Mouse (Mus musculus) Patski (cell line): ENCODE measurements at regions not wholly inside any gene's neighbourhood (a gene's known extent, or its start where the extent isn't known, plus 50 kb on each side); places are given as distances from the start of the nearest gene placed in this dataset.

Experiments used
- ATAC-seq: fragments of 100-300 bp; one replicate; pipeline ENCODE4 v1.8.0; 2021
- CTCF ChIA-PET: fragments of 350-600 bp; sonication (Branson Sonifier 250); formaldehyde crosslinking; loops from one replicate; lab custom pipeline; 2022; ENCODE audit warnings: inconsistent platforms; lab: Charles Lee
- POLR2A ChIA-PET: fragments of 350-600 bp; sonication (Branson Sonifier 250); formaldehyde crosslinking; loops from one replicate; lab custom pipeline; 2022; ENCODE audit warnings: antibody characterized with exemption, inconsistent platforms; lab: Charles Lee
- DNase-seq: peaks from one replicate; pipeline ENCODE4 v3.0.0-alpha.2; 2011; ENCODE audit warnings: low read depth, low spot score
- H3K27me3 ChIP-seq: fragments of 371-371 bp; one replicate; pipeline ENCODE4 v1.5.1; 2021
- CTCF ChIP-seq: fragments of 100-300 bp; IDR thresholded peaks from one replicate; pipeline ENCODE4 v1.5.1; 2021
- in situ Hi-C: fragments of 300-500 bp; cut with MboI; formaldehyde crosslinking; loops from 3 replicates; pipeline ENCODE4 v1.11.1; 2018; ENCODE audit warnings: low pct_unique_long_range_greater_than_20kb, mixed read lengths

DNA sequence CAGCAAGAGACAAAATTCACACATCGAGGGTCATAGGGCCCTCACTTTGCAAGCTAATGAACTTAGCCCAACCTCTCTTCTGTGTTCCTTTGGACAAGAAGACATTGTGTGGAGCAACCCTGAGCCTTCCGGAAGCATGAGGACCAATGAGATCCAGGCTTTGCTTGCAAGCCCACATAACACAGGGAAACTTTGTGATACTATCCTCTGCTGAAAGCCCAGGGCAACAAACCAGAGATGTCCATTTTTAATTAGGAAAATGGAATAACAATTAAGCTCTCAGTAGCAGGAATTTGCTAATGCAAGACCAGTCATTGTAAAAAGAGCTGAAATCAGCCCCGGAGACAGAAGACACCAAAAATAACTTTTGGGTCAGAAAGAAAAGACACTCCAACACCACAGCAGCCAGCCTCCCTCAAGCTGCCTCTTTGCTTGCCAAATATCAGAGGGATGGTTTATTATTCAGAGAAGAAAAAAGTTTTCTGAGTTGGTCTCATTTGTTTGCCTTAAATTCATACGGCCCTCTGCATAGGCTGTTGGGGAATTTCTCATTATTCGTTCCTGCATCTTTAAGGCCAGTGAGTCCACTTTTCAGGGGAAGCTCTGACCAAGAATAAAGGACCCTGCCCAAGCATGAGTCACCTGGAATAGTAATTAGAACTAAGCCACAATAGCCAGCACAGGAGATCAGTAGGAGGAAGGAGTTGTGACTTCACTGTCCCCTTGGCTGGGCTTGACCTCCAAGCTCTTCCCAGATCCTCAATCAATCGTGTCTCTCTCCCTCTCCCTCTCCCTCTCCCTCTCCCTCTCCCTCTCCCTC, 106.1 kb upstream of the Nck2 start:
- in situ Hi-C loops = no loop called here
- ATAC-seq = peak; percentile 31
- H3K27me3 ChIP-seq = no peaks in the 10 kb centered on the region
- POLR2A ChIA-PET = no interaction called here
- no peak for TF ChIP-seq CTCF
- DNase-seq = no peak
- CTCF ChIA-PET = no interaction called here

DNA sequence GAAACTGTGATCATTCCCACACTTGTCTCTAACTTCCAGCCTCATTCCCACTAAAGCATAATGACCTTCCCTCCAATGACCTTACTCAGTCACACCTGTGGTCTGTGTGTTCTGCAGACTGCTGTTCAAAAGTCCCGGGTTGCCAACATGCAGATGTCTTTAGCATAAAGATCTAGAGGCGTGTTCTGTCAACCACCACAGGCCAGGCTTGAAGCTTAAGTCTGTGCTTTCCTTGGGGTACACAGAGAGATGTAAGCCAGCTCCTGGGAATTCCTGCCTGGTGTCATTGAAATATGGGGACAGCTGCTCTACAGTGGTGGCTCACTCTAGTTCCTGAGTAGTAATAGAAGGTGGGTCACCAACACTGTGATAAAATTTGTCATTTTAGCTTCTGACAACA, 101.5 kb upstream of the Nck2 start:
- H3K27me3 ChIP-seq = no peaks in the 10 kb centered on the region
- in situ Hi-C loops = loop anchor here (5.0 kb wide), 1 partner anchor 36 kb away; no protein-coding TSS in a partner anchor
- ATAC-seq = no peak
- POLR2A ChIA-PET = no interaction called here
- no peak for TF ChIP-seq CTCF
- CTCF ChIA-PET = no interaction called here
- no peak for DNase-seq

GRCm38 (mm10) chr1:43343410-43343809, 101.0 kb upstream of the Nck2 start:
- in situ Hi-C loops = loop anchor here (5.0 kb wide), 1 partner anchor 36 kb away; no protein-coding TSS in a partner anchor
- ChIA-PET CTCF (interaction anchor here (0.8 kb wide), 1 partner anchor 23 kb away, joined by 3 read pairs; no protein-coding TSS in a partner anchor), POLR2A (no interaction called here)
- ATAC-seq = no peak
- no peak for DNase-seq
- no peak for TF ChIP-seq CTCF
- H3K27me3 ChIP-seq = no peaks in the 10 kb centered on the region

DNA sequence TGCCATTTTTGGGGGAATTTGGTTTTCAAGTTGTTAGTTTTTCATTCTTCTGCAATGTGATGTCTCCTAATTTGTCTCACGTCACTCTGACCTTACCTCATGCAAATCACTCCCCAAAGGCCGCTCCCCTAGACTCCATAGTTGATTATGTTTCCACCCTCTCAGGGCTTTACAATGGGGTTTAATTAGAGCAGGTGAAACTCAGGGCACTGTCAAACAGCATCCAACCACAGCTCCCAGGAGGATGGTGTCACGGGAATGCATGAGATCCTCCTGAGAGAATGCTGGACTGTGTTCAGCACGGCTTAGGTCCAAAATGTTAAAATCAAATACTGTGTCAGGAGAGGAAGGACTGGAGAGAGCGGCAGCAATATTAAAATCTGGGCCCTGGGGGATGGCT, 100.4 kb upstream of the Nck2 start:
- no peak for TF ChIP-seq CTCF
- in situ Hi-C loops = loop anchor here (5.0 kb wide), 1 partner anchor 37 kb away; no protein-coding TSS in a partner anchor
- ATAC-seq (no peak), DNase-seq (no peak)
- ChIA-PET CTCF (interaction anchor here (0.8 kb wide), 1 partner anchor 24 kb away, joined by 3 read pairs; no protein-coding TSS in a partner anchor), POLR2A (no interaction called here)
- no peaks in the 10 kb centered on the region for H3K27me3 ChIP-seq

DNA sequence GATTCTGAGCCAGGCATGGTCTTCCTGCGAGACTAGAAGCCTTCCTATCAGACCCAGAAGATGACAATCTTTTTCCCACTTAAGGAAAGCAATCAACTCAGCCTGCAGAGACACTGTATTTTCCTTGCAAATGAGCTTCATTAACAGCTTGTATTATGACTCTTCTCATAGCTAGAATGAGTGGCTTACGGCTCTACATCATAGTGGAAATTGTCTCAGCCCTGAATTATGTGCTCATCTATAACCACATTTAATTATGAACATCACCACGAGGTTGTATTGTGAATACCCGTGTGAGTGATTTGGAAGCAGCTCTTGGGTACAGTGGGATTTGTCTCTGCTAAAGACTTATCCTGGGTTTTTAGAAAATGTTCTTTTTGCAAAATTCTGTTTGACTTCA, 97.2 kb upstream of the Nck2 start:
- POLR2A ChIA-PET = no interaction called here
- in situ Hi-C loops = no loop called here

DNA sequence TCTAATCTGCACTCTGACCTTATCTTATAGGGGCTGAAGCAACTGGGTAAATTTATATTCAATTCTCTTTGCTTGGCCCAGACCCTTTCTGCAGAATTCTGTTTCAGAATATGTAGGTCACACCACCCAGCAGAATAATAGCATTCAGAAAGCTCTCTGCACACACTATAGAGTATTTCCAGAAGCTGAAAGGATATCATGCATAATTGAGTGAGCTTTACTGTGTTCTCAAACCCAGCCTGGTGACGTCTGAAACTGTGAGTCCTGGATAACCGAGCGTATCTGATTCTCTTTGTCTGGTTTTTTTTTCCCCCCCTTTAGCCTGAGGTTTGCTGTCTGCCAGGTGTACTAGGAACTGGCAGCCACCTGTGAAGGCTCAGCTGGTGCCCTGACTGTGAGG, 94.4 kb upstream of the Nck2 start:
- CTCF ChIA-PET = no interaction called here

More for the DNA sequence above, 97.2 kb upstream of the Nck2 start:
- H3K27me3 ChIP-seq = no peaks in the 10 kb centered on the region
- no peak for DNase-seq
- no peak for TF ChIP-seq CTCF
- CTCF ChIA-PET = no interaction called here
- no peak for ATAC-seq

GRCm38 (mm10) chr1:43358191-43358590, 86.2 kb upstream of the Nck2 start:
- peak; percentile 55 for ATAC-seq
- ChIA-PET CTCF (no interaction called here), POLR2A (interaction anchor here (1.1 kb wide), 1 partner anchor 9 kb away, joined by 3 read pairs; no protein-coding TSS in a partner anchor)

More for the DNA sequence above, 94.4 kb upstream of the Nck2 start:
- POLR2A ChIA-PET = no interaction called here
- DNase-seq (no peak), ATAC-seq (no peak)
- H3K27me3 ChIP-seq = no peaks in the 10 kb centered on the region
- in situ Hi-C loops = no loop called here
- TF ChIP-seq CTCF = no peak

DNA sequence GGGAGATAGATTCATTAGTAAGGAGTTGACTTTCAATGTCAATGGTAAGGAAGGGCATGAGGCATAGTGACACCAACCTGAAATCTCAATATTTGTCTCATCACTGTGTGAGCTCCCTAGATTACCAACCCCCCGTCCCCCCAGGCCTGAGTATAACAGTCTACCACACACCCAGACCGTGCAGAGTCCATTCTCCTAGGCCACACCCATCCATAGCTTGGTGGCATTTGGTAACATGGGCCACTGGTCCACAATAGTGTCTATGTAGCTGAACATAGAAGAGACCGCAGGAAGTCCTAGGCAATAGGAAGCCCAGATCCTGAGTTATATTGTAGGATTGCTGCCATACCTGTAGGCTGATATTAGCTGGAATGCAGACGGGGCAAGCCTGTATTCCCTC, 84.7 kb upstream of the Nck2 start:
- ChIA-PET CTCF (no interaction called here), POLR2A (no interaction called here)
- no peak for DNase-seq
- no peak for ATAC-seq
- in situ Hi-C loops = no loop called here
- no peaks in the 10 kb centered on the region for H3K27me3 ChIP-seq
- TF ChIP-seq CTCF = no peak

More at GRCm38 (mm10) chr1:43358191-43358590, 86.2 kb upstream of the Nck2 start:
- no peak for TF ChIP-seq CTCF
- H3K27me3 ChIP-seq = no peaks in the 10 kb centered on the region
- DNase-seq = peak; percentile 77
- in situ Hi-C loops = no loop called here

DNA sequence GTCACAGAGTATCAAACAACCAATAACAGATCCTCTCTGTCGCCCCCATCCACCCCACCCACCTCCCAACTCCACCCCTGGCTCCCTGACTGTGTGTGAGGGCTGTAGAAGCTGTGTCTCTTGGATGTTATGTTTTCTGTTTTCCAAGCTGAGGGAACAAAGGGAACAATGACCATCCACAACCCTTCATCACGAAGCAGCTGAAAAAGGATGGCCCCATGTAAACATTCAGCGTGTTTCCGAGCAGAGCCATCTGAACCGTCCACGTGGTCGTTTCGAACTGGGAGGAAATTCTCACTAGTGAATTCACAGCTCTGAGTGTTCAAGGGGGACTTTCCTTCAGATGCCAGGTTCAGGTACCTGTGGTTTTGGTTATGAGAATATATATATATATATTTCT, 84.1 kb upstream of the Nck2 start:
- in situ Hi-C loops = no loop called here

GRCm38 (mm10) chr1:43360741-43361140, 83.6 kb upstream of the Nck2 start:
- ChIA-PET CTCF (interaction anchor here (0.7 to 2.2 kb wide), 2 partner anchors 55 to 703 kb away, joined by 3 to 6 read pairs; no protein-coding TSS in a partner anchor), POLR2A (no interaction called here)
- DNase-seq = no peak
- H3K27me3 ChIP-seq = no peaks in the 10 kb centered on the region
- in situ Hi-C loops = no loop called here
- ATAC-seq = no peak
- no peak for TF ChIP-seq CTCF

More for the DNA sequence above, 84.1 kb upstream of the Nck2 start:
- POLR2A ChIA-PET = no interaction called here
- H3K27me3 ChIP-seq = no peaks in the 10 kb centered on the region
- DNase-seq (no peak), ATAC-seq (no peak)
- CTCF ChIA-PET = interaction anchor here (0.7 to 2.2 kb wide), 2 partner anchors 54 to 703 kb away, joined by 3 to 6 read pairs; no protein-coding TSS in a partner anchor
- TF ChIP-seq CTCF = no peak

DNA sequence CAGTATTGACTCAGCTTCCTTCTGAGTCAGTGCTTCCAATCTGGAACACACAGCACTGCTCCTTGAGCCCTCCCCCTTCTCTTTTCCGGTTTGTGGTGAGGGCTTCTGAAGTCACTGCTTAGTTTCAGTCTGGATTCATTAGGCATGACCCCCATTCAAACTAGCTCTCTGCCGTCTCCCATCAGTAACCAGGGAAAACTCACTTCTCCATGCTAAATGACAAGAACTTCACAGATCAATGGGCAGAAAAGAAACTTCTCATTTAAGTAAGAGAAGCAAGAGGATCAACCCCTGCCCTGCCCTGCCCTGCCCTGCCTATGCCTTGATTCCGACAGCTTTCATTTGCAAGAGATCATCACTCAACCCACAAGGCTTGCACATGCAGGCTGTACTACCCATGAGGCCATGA, 82.9 kb upstream of the Nck2 start:
- DNase-seq (peak; percentile 78), ATAC-seq (peak; percentile 83)
- in situ Hi-C loops = no loop called here
- no peaks in the 10 kb centered on the region for H3K27me3 ChIP-seq
- POLR2A ChIA-PET = interaction anchor here (0.6 kb wide), 1 partner anchor 63 kb away, joined by 3 read pairs; no protein-coding TSS in a partner anchor
- CTCF ChIA-PET = interaction anchor here (1.2 to 2.2 kb wide), 2 partner anchors 55 to 84 kb away, joined by 3 to 6 read pairs; no protein-coding TSS in a partner anchor
- TF ChIP-seq CTCF = no peak
